Mouse (Mus musculus): ENCODE data around the gene Grap2.

Grap2 gene

DNA sequence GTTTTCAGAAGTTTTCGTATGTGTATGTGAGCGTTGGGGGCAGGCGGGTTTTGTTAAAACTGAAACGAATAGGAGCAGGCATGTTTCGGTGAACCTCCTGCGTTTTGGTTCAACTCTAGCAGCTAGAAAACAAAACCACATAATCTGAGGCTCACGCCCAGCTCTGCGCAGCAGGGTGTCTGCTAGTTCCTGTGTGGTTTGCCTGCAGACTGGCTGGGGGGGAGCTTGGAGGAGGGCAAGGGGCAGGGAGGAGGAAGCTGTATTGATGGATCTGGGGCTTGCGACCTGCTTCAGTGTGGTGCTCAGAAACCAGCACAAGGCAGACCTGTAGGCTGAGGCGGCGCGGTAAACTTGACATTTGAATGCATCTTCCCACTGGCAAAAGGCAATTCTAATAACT is at the start of gene Grap2:
TSS of gene Grap2 (plus strand) at position 304 of the 400 bp plus-strand sequence.
- no peak for TF ChIP-seq NANOG (IDR thresholded peaks at IDR 0.05; ENCODE audit: borderline replicate concordance, low read length)
- no peak for TF ChIP-seq POU5F1 (IDR thresholded peaks at IDR 0.05; ENCODE audit: borderline replicate concordance, low read length)
- no peak for TF ChIP-seq CTCF (conservative IDR thresholded peaks at IDR 0.05; ENCODE audit: low read length)
- no peaks in the 10 kb centered on the region for H3K9me3 ChIP-seq (ENCODE audit: low read length)
- H3K36me3 ChIP-seq (ENCODE audit: insufficient read depth, low read length) = no peaks in the 10 kb centered on the region
- peaks cover 47% of the 10 kb centered on the region for H3K27me3 ChIP-seq (ENCODE audit: insufficient read depth, low read length)
- H3K4me3 ChIP-seq (replicated peaks; ENCODE audit: low read length) = peak within 1 kb of the TSS; percentile 29; the same call in 1 of the 2 replicates
- peaks cover 29% of the 10 kb centered on the region for H3K4me1 ChIP-seq (replicated peaks; ENCODE audit: low read depth, low read length)

DNA sequence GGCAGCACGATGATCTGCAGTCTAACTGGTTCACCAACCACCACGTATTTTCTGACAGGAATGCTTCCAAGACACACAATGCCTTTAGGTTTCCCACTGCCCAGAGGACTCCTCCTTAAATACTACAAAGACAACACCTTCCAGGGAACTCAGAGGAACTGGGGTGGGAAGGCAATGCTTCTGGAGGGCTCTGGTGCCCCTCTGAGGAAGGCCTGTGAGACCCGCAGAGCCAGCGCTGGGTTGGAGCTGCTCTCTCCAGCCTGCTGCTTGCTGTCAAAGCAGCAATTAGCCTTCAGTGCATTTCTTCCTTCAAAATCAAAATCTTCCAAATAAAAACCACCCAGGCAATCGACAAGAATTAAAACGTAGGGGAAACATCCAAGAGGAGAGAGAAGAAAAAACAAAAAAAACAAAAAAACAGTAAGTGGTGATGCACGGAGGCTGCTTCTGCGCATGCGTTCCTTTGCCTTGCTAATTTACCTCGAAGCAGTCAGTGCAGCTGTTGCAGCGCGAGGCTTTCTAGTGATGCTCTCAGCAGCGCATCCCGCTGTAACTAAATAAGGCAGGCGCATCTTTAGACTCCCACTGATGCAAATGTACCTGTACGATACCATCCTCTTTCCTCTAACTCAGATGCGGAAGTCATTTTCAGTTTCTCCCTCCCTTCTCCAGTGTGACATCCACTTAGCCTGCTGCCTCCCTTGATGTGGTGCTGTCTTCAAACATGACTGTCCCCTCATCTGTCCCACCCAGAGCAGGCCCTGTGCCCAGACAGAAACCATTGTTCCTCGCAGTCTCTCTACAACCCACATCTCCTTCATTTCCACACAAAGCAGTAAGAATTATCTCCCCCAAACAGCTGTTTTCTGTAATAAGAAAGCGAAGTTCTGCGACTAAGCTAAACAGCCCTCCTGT is 42.2 kb upstream of the Grap2 start:
- 0 out of 2 replicates have a peak, but pooled peaks cover 5% of the 10 kb centered on the region for H3K27me3 ChIP-seq (ENCODE audit: insufficient read depth, low read length)
- H3K36me3 ChIP-seq (ENCODE audit: insufficient read depth, low read length) = no peaks in the 10 kb centered on the region
- no peak overlapping the region for H3K4me3 ChIP-seq (replicated peaks; ENCODE audit: low read length)
- TF ChIP-seq CTCF (conservative IDR thresholded peaks at IDR 0.05; ENCODE audit: low read length) = no peak
- no peak for TF ChIP-seq NANOG (IDR thresholded peaks at IDR 0.05; ENCODE audit: borderline replicate concordance, low read length)
- no peak for TF ChIP-seq POU5F1 (IDR thresholded peaks at IDR 0.05; ENCODE audit: borderline replicate concordance, low read length)
- H3K9me3 ChIP-seq (ENCODE audit: low read length) = no peaks in the 10 kb centered on the region; the same call in 1 of the 2 replicates
- no peaks in the 10 kb centered on the region for H3K4me1 ChIP-seq (replicated peaks; ENCODE audit: low read depth, low read length)

DNA sequence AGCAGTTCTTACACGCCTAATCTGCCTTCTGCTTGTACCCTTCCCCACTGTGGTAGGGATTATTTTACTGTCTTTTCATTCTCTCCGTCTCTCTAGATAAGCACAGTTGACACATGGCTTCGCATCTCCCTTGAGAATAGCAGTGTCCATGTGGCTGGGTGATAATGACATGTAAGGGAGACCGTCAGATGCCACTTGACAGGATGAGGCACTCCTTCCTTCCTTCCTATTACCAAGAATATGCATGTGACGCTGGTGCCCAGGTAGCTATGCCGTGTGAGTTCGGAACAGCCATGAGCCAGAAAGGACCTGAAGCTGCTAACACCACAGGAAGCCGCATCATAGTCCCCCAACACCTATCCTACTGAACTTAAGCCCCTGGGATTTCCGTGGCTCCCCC is 41.4 kb upstream of the Grap2 start:
- TF ChIP-seq NANOG (IDR thresholded peaks at IDR 0.05; ENCODE audit: borderline replicate concordance, low read length) (no peak), POU5F1 (IDR thresholded peaks at IDR 0.05; ENCODE audit: borderline replicate concordance, low read length) (no peak), CTCF (conservative IDR thresholded peaks at IDR 0.05; ENCODE audit: low read length) (no peak)
- no peak overlapping the region for H3K4me3 ChIP-seq (replicated peaks; ENCODE audit: low read length)
- H3K4me1 ChIP-seq (replicated peaks; ENCODE audit: low read depth, low read length) = no peaks in the 10 kb centered on the region
- 0 out of 2 replicates have a peak, but pooled peaks cover 5% of the 10 kb centered on the region for H3K27me3 ChIP-seq (ENCODE audit: insufficient read depth, low read length)
- no peaks in the 10 kb centered on the region; the same call in 1 of the 2 replicates for H3K9me3 ChIP-seq (ENCODE audit: low read length)
- no peaks in the 10 kb centered on the region for H3K36me3 ChIP-seq (ENCODE audit: insufficient read depth, low read length)

DNA sequence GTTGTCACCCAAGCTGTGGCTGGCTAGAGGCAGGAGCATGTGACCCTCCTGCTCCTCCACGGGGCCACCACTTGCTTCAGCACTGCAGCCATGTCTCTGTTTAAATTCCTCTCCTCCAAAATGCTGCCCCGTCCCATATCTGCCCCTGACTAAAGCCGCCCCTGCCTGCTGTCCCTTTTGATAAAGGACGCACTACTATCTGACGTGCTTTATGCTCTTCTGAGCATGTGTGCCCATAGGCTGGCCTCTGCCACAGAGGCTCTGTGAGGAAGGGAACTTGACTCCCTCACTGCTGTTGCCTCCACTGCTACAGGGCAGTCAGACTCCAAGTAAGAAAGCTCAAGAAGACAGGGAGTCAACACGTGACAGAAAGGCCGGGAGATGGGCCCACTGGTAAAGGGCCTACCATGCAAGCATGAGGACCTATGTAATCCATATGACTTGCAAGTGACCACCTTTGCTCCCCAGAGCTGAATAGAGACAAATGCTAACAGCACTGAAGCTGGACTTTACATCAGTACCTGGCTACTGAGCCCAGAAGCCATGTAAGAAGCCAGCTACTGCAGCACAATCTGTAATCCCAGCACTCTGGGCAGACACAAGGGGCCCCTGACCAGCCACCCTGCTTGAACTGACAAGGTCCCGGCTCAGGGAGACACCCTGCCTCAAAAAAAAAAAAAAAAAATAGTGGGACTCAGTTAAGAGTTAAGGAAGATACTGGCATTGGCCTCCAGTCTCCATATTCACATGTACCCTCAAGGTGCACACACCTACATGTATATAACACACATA is 39.9 kb upstream of the Grap2 start:
- no peaks in the 10 kb centered on the region for H3K36me3 ChIP-seq (ENCODE audit: insufficient read depth, low read length)
- H3K4me1 ChIP-seq (replicated peaks; ENCODE audit: low read depth, low read length) = no peaks in the 10 kb centered on the region
- TF ChIP-seq NANOG (IDR thresholded peaks at IDR 0.05; ENCODE audit: borderline replicate concordance, low read length) = no peak
- TF ChIP-seq POU5F1 (IDR thresholded peaks at IDR 0.05; ENCODE audit: borderline replicate concordance, low read length) = no peak
- TF ChIP-seq CTCF (conservative IDR thresholded peaks at IDR 0.05; ENCODE audit: low read length) = no peak
- H3K9me3 ChIP-seq (ENCODE audit: low read length) = no peaks in the 10 kb centered on the region; the same call in 1 of the 2 replicates
- no peak overlapping the region for H3K4me3 ChIP-seq (replicated peaks; ENCODE audit: low read length)
- peaks cover 5% of the 10 kb centered on the region; the same call in 1 of the 2 replicates for H3K27me3 ChIP-seq (ENCODE audit: insufficient read depth, low read length)

DNA sequence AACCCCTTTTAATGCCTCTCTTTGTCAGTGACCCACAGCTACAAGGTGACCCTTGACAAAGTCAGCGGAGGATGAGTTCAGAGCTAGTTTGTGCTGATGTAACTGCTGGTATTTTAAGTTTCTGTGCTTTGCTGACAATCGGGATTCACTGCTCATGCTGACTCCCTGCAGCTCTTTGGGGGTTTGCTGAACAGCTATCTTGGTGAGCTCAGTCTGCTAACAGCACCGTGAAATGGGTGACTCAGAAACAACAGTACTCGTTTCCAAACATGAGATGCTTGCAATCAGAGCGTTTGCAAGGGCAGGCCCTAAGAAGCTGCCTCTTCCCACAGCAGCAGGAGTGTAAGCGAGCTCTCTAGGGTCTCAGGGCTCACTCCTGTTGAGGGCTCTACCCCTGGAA is 39.1 kb upstream of the Grap2 start:
- Histone ChIP-seq H3K27me3 (ENCODE audit: insufficient read depth, low read length) (peaks cover 5% of the 10 kb centered on the region; the same call in 1 of the 2 replicates), H3K9me3 (ENCODE audit: low read length) (no peaks in the 10 kb centered on the region; the same call in 1 of the 2 replicates), H3K4me3 (replicated peaks; ENCODE audit: low read length) (no peak overlapping the region), H3K4me1 (replicated peaks; ENCODE audit: low read depth, low read length) (no peaks in the 10 kb centered on the region), H3K36me3 (ENCODE audit: insufficient read depth, low read length) (no peaks in the 10 kb centered on the region)
- TF ChIP-seq NANOG (IDR thresholded peaks at IDR 0.05; ENCODE audit: borderline replicate concordance, low read length) (no peak), CTCF (conservative IDR thresholded peaks at IDR 0.05; ENCODE audit: low read length) (no peak), POU5F1 (IDR thresholded peaks at IDR 0.05; ENCODE audit: borderline replicate concordance, low read length) (no peak)

DNA sequence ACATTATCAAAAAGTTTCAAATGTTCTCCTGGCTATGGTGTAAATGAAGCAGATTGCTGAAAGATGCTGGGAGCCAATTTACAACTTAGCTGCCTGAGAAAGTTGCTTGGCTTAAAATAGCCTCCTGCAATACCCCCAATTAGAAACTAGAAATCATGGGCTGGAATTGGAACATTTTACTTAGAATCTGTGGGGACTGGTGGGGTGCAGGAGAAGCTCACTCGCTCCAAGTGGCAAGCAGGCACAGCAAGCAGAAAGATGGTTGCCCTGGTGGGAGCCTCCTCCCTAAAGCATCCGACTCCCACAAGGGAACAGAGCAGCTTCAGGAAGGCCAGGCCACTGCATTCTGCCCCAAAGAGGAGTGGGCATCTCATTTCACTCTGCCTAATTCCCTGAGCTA is 36.3 kb upstream of the Grap2 start:
- Histone ChIP-seq H3K4me1 (replicated peaks; ENCODE audit: low read depth, low read length) (no peaks in the 10 kb centered on the region), H3K9me3 (ENCODE audit: low read length) (no peaks in the 10 kb centered on the region), H3K27me3 (ENCODE audit: insufficient read depth, low read length) (peaks cover 2% of the 10 kb centered on the region; the same call in 1 of the 2 replicates), H3K36me3 (ENCODE audit: insufficient read depth, low read length) (no peaks in the 10 kb centered on the region), H3K4me3 (replicated peaks; ENCODE audit: low read length) (no peak overlapping the region)
- TF ChIP-seq NANOG (IDR thresholded peaks at IDR 0.05; ENCODE audit: borderline replicate concordance, low read length) (no peak), CTCF (conservative IDR thresholded peaks at IDR 0.05; ENCODE audit: low read length) (no peak), POU5F1 (IDR thresholded peaks at IDR 0.05; ENCODE audit: borderline replicate concordance, low read length) (no peak)

DNA sequence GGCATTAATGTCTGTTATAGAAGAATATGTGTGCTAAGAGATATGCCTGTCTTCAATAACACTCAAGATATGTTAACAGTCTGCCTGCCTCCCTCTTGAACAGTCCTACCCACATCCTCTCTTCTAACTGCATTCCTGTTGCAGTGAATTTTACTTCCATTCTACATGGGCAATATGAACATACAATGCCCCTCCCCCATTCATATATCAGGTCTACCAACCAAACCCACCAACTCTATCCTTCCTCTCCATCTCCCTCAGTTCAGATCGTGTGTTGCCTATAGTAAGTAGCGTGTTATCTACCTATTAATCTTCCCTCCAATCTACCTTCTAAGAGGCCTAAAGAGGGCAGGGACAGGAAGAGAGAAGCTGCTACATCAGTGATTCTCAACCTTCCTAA is 34.3 kb upstream of the Grap2 start:
- H3K4me1 ChIP-seq (replicated peaks; ENCODE audit: low read depth, low read length) = no peaks in the 10 kb centered on the region
- H3K4me3 ChIP-seq (replicated peaks; ENCODE audit: low read length) = no peak overlapping the region
- no peaks in the 10 kb centered on the region for H3K9me3 ChIP-seq (ENCODE audit: low read length)
- no peaks in the 10 kb centered on the region; the same call in 1 of the 2 replicates for H3K27me3 ChIP-seq (ENCODE audit: insufficient read depth, low read length)
- H3K36me3 ChIP-seq (ENCODE audit: insufficient read depth, low read length) = no peaks in the 10 kb centered on the region
- TF ChIP-seq NANOG (IDR thresholded peaks at IDR 0.05; ENCODE audit: borderline replicate concordance, low read length) (no peak), POU5F1 (IDR thresholded peaks at IDR 0.05; ENCODE audit: borderline replicate concordance, low read length) (no peak)
